Mouse (Mus musculus): ENCODE results near the gene Edem1. TPM values are rescaled to one million over a fixed set of nuclear protein-coding genes. Genes with fewer than 3 reads are reported as not detected.
"Not testable (repeated sequence)": the region's sequence is repeated elsewhere in the genome, so short reads cannot be mapped to it uniquely, and the experiment has no call there.

The Edem1 gene
- total RNA-seq, 2 experiments from 2014 or later, result 13.7 to 22.0 TPM

DNA sequence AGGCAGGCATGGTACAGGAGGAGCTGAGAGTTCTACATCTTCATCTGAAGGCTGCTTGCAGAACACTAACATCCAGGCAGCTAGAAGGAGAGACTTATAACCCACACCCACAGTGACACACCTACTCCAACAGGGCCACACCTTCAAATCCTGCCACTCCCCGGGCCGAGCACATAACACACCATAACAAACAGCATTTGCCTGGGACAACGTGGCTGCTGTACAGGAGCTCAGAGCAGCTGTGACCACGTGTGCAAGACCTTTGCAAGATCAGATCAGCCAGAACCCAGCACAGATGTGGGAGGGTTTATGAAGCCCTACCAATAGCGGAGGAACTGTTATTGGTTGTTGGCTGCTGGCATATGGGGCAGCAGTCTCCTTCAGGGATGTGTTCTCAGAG lies 37.9 kb downstream of the Edem1 start:
- no peak for DNase-seq (ENCODE audit: low spot score in 2 of 2)
- intact Hi-C loops (cut with DNase I), result no loop called here

DNA sequence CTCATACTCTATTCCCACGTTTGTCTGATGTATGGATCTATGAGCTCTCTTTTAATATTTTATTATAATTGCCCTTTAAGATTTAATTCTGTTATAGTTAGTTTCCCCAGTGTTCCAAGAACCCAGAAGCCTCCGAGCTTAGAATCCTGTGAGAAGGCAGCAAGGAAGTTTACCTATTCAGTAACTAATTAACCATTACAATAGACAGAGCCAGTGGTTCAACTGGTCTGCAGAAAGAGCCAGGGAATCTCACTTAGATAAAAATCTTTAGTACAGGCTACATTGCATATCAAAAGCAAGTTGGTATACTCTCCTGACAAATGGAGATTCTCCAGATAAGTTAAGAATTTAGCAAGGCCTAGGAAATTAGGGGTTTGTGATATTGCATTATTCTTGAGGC lies 40.6 kb downstream of the Edem1 start:
- DNase-seq (ENCODE audit: low spot score in 2 of 2); intact Hi-C loops (cut with DNase I): not testable (repeated sequence)

GRCm38 (mm10) chr6:108870421-108870820 lies 42.0 kb downstream of the Edem1 start:
- intact Hi-C loops (cut with DNase I), result no loop called here

GRCm38 (mm10) chr6:108871251-108871650 lies 42.8 kb downstream of the Edem1 start:
- DNase-seq (ENCODE audit: low spot score in 2 of 2), result no peak
- intact Hi-C loops (cut with DNase I), result no loop called here

More at GRCm38 (mm10) chr6:108870421-108870820, 42.0 kb downstream of the Edem1 start:
- DNase-seq (ENCODE audit: low spot score in 2 of 2), result no peak

GRCm38 (mm10) chr6:108875344-108875743 lies 46.9 kb downstream of the Edem1 start:
- intact Hi-C loops (cut with DNase I), result loop anchor here (2.0 kb wide), 1 partner anchor 273 kb away; no protein-coding TSS in a partner anchor
- DNase-seq (ENCODE audit: low spot score in 2 of 2), result peak in 1 of 2 experiments; percentile 31

- DNase-seq (ENCODE audit: low spot score in 2 of 2), result peak; percentile 20 to 36
- intact Hi-C loops (cut with DNase I), result no loop called here
Measured at GRCm38 (mm10) chr6:108876052-108876451, 47.6 kb downstream of the Edem1 start.

DNA sequence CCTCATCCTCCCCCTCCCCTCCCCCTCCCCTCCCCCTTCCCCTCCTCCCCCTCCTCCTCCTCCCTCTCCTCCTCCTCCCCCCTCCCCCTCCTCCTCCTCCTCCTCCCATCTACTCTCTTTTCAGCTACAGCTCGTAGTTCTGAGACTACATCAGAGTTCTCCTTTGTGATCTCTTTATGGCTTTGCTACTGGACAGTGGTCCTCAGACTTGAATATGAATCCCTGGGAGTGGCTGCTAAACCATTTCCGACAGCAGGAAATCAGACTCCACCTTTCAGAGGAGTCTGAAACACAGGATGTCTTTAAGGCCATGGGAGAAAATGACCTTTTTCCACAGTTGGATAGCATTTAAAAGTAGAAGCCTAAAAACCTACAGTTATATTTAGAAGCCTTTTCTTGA lies 48.0 kb downstream of the Edem1 start:
- no peak for DNase-seq (ENCODE audit: low spot score in 2 of 2)
- intact Hi-C loops (cut with DNase I), result no loop called here

GRCm38 (mm10) chr6:108880368-108881013 lies 52.0 kb downstream of the Edem1 start:
- intact Hi-C loops (cut with DNase I), result loop anchor here (5.0 kb wide), 1 partner anchor 872 kb away; no protein-coding TSS in a partner anchor
- no peak for DNase-seq (ENCODE audit: low spot score in 2 of 2)

GRCm38 (mm10) chr6:108881074-108881473 lies 52.6 kb downstream of the Edem1 start:
- no peak for DNase-seq (ENCODE audit: low spot score in 2 of 2)
- intact Hi-C loops (cut with DNase I), result loop anchor here (5.0 kb wide), 1 partner anchor 871 kb away; no protein-coding TSS in a partner anchor

- DNase-seq (ENCODE audit: low spot score in 2 of 2), result no peak
- intact Hi-C loops (cut with DNase I), result loop anchor here (5.0 kb wide), 1 partner anchor 868 kb away; no protein-coding TSS in a partner anchor
Measured at GRCm38 (mm10) chr6:108883826-108884225, 55.4 kb downstream of the Edem1 start.

- DNase-seq (ENCODE audit: low spot score in 2 of 2), result no peak
- intact Hi-C loops (cut with DNase I), result loop anchor here (5.0 kb wide), 1 partner anchor 868 kb away; no protein-coding TSS in a partner anchor
Measured at GRCm38 (mm10) chr6:108884603-108885002, 56.2 kb downstream of the Edem1 start.

GRCm38 (mm10) chr6:108886346-108886745 lies 57.9 kb downstream of the Edem1 start:
- intact Hi-C loops (cut with DNase I), result no loop called here
- DNase-seq (ENCODE audit: low spot score in 2 of 2), result no peak

DNA sequence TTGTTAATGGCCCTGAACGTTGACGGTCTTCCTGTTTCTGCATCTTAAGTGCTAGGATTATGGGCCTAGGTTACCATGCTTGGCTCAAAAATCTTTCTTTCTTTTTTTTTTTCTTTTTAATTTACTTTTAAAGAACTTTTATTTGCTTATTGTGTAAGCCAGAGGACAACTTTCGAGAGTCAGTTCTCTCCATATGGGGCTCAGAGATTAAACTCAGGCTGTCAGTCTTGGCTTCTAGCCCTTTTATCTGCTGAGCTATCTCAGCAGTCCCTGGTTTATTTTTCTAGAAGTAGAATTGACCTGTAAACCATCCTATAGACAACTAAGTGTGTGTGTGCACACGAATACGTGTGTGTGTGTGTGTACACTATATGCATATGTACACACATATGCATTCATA lies 64.1 kb downstream of the Edem1 start:
- no peak for DNase-seq (ENCODE audit: low spot score in 2 of 2)
- intact Hi-C loops (cut with DNase I), result no loop called here

- intact Hi-C loops (cut with DNase I), result no loop called here
- DNase-seq (ENCODE audit: low spot score in 2 of 2), result no peak
Measured at GRCm38 (mm10) chr6:108895129-108895528, 66.7 kb downstream of the Edem1 start.

GRCm38 (mm10) chr6:108895976-108896375 lies 67.5 kb downstream of the Edem1 start:
- peak in 1 of 2 experiments; percentile 28 for DNase-seq (ENCODE audit: low spot score in 2 of 2)
- intact Hi-C loops (cut with DNase I), result loop anchor here (2.0 kb wide), 1 partner anchor 33 kb away; no protein-coding TSS in a partner anchor

DNA sequence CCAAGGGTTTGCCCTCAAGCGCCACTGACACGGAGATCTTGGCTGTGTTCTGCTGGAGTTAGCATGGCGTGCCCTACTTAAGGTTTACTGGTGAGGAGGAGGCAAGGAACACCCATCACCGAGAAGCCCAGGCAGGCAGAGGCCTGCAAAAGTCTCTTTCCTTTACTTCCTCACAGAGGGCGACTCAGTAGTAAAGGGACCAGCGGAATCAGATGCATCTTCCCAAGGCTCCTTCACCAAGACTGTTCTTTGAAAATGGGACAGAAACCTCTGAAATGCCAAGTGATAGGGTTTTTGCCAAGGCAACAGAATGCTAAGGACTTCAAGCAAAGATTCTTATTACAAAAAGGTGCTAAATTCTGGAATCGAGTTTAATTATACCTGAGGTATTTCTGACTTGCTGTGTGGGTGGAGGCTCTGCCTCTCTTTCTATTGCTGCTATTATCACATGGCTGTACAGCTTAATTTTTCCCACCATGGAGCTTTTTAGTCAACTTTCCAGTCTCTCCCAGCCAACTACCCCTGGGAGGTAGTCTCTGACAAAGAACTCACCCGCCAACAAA lies 68.2 kb downstream of the Edem1 start:
- peak; percentile 32 to 85 for DNase-seq (ENCODE audit: low spot score in 2 of 2)
- intact Hi-C loops (cut with DNase I), result loop anchor here (2.0 kb wide), 1 partner anchor 32 kb away; no protein-coding TSS in a partner anchor

DNA sequence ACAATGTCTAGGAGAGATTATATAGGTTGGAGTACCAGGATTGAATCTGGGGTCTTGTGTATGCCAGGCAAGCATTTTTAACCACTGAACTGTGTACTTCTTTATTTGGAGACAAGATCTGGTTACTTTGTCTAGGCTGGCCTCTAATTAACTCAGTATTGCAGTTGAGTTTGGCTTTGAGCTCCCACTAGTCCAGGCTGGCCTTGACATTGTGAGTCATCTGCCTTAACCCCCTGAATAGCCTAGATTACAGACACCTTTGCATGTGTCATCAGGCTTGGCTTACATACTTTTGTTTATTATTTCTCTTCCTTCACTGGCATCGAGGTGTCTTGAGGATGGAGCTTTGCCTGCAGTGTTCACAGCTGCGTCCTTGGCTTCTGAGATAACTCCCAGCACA lies 70.8 kb downstream of the Edem1 start:
- no peak for DNase-seq (ENCODE audit: low spot score in 2 of 2)
- intact Hi-C loops (cut with DNase I), result no loop called here

GRCm38 (mm10) chr6:108902124-108902523 lies 73.7 kb downstream of the Edem1 start:
- intact Hi-C loops (cut with DNase I), result no loop called here
- no peak for DNase-seq (ENCODE audit: low spot score in 2 of 2)

DNA sequence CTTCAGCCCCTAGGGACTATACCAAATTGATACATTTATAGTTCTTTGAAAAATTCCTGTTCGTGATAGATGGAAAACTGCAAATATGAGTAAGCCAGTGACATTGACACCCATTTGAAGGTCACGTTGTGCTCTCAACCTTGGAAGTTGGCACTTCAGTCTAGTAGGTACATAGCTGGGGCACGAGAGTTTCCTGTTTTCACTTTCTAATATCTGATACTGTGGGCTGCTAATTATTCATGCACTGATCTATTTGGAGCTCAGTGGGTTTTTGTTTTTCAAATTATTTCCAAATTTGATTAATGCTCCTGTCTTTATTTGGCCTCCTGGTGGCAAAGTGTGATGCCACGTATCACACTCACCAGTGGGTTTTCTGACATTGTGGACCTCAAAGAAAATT lies 74.8 kb downstream of the Edem1 start:
- DNase-seq (ENCODE audit: low spot score in 2 of 2), result no peak
- intact Hi-C loops (cut with DNase I), result no loop called here

DNA sequence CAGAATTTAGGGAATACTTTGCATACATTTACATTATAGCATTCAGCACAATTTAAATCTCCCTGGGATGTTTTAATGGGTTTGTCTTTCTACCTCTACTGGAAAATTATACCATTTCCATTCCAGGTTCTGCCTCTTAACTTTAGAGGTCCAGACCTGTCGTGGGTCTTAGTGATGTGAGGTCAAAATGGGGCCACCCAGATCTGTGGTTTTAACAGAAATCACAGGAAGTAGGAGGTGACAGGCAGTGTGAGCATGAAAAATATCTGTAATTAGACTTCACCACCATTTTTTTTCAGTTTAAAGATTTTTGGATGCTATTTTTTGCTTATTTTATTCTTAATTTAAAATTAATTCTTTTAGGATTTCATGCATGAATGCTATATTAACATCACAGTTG lies 78.1 kb downstream of the Edem1 start:
- intact Hi-C loops (cut with DNase I), result no loop called here
- DNase-seq (ENCODE audit: low spot score in 2 of 2), result no peak
